15 mouse cellular contexts compared by ENCODE assay signal in the genomic region with DNA sequence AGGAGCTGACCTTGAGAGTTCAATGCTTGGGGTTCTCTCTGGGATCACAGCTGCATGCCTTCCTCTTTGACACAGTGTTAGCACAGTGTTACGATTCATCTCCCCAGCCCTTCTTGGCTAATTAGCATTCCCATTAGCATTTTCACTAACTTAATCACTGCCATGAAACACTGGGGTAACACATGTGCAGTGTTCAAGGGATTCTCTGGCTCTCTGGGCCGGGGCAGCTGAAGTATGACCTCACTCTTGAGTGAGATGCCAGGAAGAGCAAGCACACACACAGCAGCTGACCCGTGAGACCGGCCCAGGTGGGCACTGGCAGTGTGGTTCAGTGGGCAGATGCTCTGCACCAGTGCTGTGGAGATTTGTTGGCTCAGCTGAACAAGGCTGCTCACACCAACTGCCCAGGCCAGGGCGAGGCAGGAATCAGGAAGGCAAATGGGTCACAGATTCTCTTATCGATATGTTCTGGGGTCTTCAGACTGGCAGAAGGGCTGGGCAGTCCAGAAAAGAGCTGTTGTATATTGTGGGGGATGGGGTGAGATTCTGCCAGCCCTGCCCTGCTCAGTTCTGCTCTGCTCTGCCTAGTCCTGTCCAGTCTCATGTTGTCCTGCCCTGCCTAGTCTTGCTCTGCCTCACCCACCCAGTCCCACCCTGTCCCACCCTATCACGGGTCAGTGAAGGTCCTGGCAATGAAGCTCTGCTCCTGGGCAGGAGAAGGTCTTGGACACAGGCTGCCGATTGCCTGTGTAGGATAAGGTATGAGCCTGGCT. TPM values are rescaled to one million over a fixed set of nuclear protein-coding genes. Genes with fewer than 3 reads are reported as not detected.
DNase-seq lines count a peak whose midpoint lies in the region; ATAC-seq lines count a peak whose summit lies in the region.
"Had no signal": no experiment of that assay in that cellular context is flagged by ENCODE, and none has a peak within 500 bp of the region (broad histone marks: within the 10 kb centered on the region; RNA-seq: fewer than 3 reads in every experiment).

No protein-coding gene starts in this region.

- H3K4me1 ChIP-seq in forebrain, embryonic 15.5 days, result peaks cover 14% of the 10 kb centered on the region
- H3K4me1 ChIP-seq in limb, embryonic 10.5 days, result no peaks in the 10 kb centered on the region

- intact Hi-C loops in heart, postnatal 14 days (cut with DNase I), result loop anchor here (2.0 kb wide), 1 partner anchor 94 kb away; no protein-coding TSS in a partner anchor

- no peaks in the 10 kb centered on the region for H3K9me3 ChIP-seq in forebrain, embryonic 15.5 days
- no peaks in the 10 kb centered on the region for H3K9me3 ChIP-seq in limb, embryonic 10.5 days (replicated peaks)

- H3K9ac ChIP-seq in forebrain, embryonic 15.5 days (replicated peaks), result no peak overlapping the region

- no peak overlapping the region for H3K4me2 ChIP-seq in forebrain, embryonic 15.5 days (replicated peaks)

- H3K36me3 ChIP-seq in forebrain, embryonic 15.5 days, result no peaks in the 10 kb centered on the region
- no peaks in the 10 kb centered on the region for H3K36me3 ChIP-seq in limb, embryonic 10.5 days

- no peak overlapping the region for H3K4me3 ChIP-seq in forebrain, embryonic 15.5 days
- H3K4me3 ChIP-seq in limb, embryonic 10.5 days, result no peak overlapping the region

- DNase-seq in frontal cortex, postnatal 25 days (ENCODE audit: low spot score in 2 of 2), result no peak
- peak; percentile 43 for DNase-seq in MN1 (ENCODE audit: low spot score)
- peak; percentile 44 for DNase-seq in mesoderm, embryonic 11.5 days (ENCODE audit: low read depth, low spot score)
- no peak for DNase-seq in heart, postnatal 14 days
- no peak for DNase-seq in adrenal gland, postnatal 36 days
- no peak for DNase-seq in limb, embryonic 10.5 days (ENCODE audit: low spot score)

- peak; percentile 47; the same call in 1 of the 2 replicates for ATAC-seq in frontal cortex, adult (ENCODE audit: low TSS enrichment)
- peak; percentile 92 for ATAC-seq in forebrain, embryonic 15.5 days (replicated peaks)
- ATAC-seq: inflammation-experienced regulatory T-cells, adult 6 months had no signal

- no peaks in the 10 kb centered on the region for H3K27me3 ChIP-seq in forebrain, embryonic 15.5 days
- H3K27me3 ChIP-seq in limb, embryonic 10.5 days (ENCODE audit: low read depth, poor library complexity, severe bottlenecking), result no peaks in the 10 kb centered on the region

- 45% methylated on average over 8 of the region's 8 CpGs for WGBS in forebrain, embryonic 15.5 days
- WGBS in limb, embryonic 10.5 days, result 81% methylated on average over 8 of the region's 8 CpGs

- H3K27ac ChIP-seq in forebrain, embryonic 15.5 days (replicated peaks), result peak overlapping the region; percentile 44
- H3K27ac ChIP-seq in limb, embryonic 10.5 days, result no peak overlapping the region

RNA-seq across cellular contexts. Expression of a gene that starts 19.5 kb away (rescaled TPM):
- 0.36 TPM in 1 of 2 replicates, not detected in the other for polyA plus RNA-seq in forebrain, embryonic 15.5 days (2015; fragmentation: Nextera tagmentation; extraction: Ambion mirVana)
- 10 to 100 TPM; 13.8 to 14.6 TPM for total RNA-seq in heart, postnatal 14 days (2021)
- 1 to 10 TPM in 1 of 2 experiments, under 1 TPM in 1; 0.92 to 1.1 TPM for total RNA-seq in adrenal gland, postnatal 36 days (2021)
- polyA plus RNA-seq in limb, embryonic 10.5 days (2016; fragmentation: Nextera tagmentation; extraction: Ambion mirVana), result 0.29 and 0.40 TPM in 2 replicates
- total RNA-seq: liver, adult 2 months; MEL; neutrophil, adult 5-6 weeks had no signal
- polyA plus RNA-seq: inflammation-experienced regulatory T-cells, adult 6 months had no signal

RNA-seq across cellular contexts. Expression of a gene that starts 39.8 kb away (rescaled TPM):
- 21.1 and 23.3 TPM in 2 replicates for polyA plus RNA-seq in forebrain, embryonic 15.5 days (2015; fragmentation: Nextera tagmentation; extraction: Ambion mirVana)
- total RNA-seq in heart, postnatal 14 days (2021), result 100 to 1,000 TPM; 121 to 122 TPM
- 100 to 1,000 TPM in 1 of 2 experiments, 10 to 100 TPM in 1; 83.7 to 248 TPM for total RNA-seq in adrenal gland, postnatal 36 days (2021)
- polyA plus RNA-seq in limb, embryonic 10.5 days (2016; fragmentation: Nextera tagmentation; extraction: Ambion mirVana), result 3.4 and 4.3 TPM in 2 replicates
- total RNA-seq: MEL; neutrophil, adult 5-6 weeks had no signal
- polyA plus RNA-seq: inflammation-experienced regulatory T-cells, adult 6 months had no signal

RNA-seq across cellular contexts. Expression of a gene that starts 49.6 kb away (rescaled TPM):
- polyA plus RNA-seq in forebrain, embryonic 15.5 days (2015; fragmentation: Nextera tagmentation; extraction: Ambion mirVana), result 0.03 TPM in 1 of 2 replicates, not detected in the other
- under 1 TPM; 0.02 to 0.05 TPM for total RNA-seq in heart, postnatal 14 days (2021)
- total RNA-seq in adrenal gland, postnatal 36 days (2021), result not detected
- 0.06 TPM in 2 replicates for polyA plus RNA-seq in limb, embryonic 10.5 days (2016; fragmentation: Nextera tagmentation; extraction: Ambion mirVana)
- total RNA-seq: adrenal gland, postnatal 25 days; heart, adult 8-10 months; layer of hippocampus, adult 18-20 months; liver, adult 2 months; neutrophil, adult 5-6 weeks had no signal
- polyA plus RNA-seq: inflammation-experienced regulatory T-cells, adult 6 months; liver, adult 2 months had no signal

RNA-seq across cellular contexts. Expression of a gene that starts 57.9 kb away (rescaled TPM):
- not detected in 2 replicates for polyA plus RNA-seq in forebrain, embryonic 15.5 days (2015; fragmentation: Nextera tagmentation; extraction: Ambion mirVana)
- not detected for total RNA-seq in heart, postnatal 14 days (2021)
- total RNA-seq in adrenal gland, postnatal 36 days (2021), result under 1 TPM; 0.66 to 0.79 TPM
- polyA plus RNA-seq in limb, embryonic 10.5 days (2016; fragmentation: Nextera tagmentation; extraction: Ambion mirVana), result not detected in 2 replicates
- total RNA-seq: adrenal gland, postnatal 25 days; heart, adult 8-10 months; layer of hippocampus, adult 18-20 months; liver, adult 2 months; neutrophil, adult 5-6 weeks had no signal
- polyA plus RNA-seq: inflammation-experienced regulatory T-cells, adult 6 months; liver, adult 2 months had no signal

Comparison
In these comparisons a context has a peak if more than half of its experiments do, and no peak if none do; other contexts are left out.
1. DNase-seq: peak in MN1 (single experiment) and mesoderm, embryonic 11.5 days (single experiment); none in frontal cortex, postnatal 25 days (0 of 2), heart, postnatal 14 days (0 of 2), adrenal gland, postnatal 36 days (0 of 2) and limb, embryonic 10.5 days (single experiment).
2. RNA of a gene that starts 19.5 kb away (total RNA-seq): 13.8 to 14.6 TPM in heart, postnatal 14 days; 0.92 to 1.1 TPM in adrenal gland, postnatal 36 days; every median in the first group is over 4 times any median in the second.